Mouse (Mus musculus) midbrain, postnatal 0 days (tissue): Measurements from ENCODE around the gene Msrb2. TPM values are rescaled to one million over a fixed set of nuclear protein-coding genes. Genes with fewer than 3 reads are reported as not detected.

ENCODE experiments used
- ATAC-seq: fragments of 200-750 bp; cut with Nextera tagmentation; 2 replicates; pipeline ENCODE4 v1.8.0; 2017; ENCODE audit warnings: moderate number of reproducible peaks, mild to moderate bottlenecking, moderate TSS enrichment, moderate library complexity; ENCODE audit not compliant: low FRiP score
- DNase-seq: peaks from one replicate; pipeline ENCODE4 v3.0.0-alpha.2; 2015; ENCODE audit warnings: low spot score
- H3K27ac ChIP-seq: fragments of 300-500 bp; sonication (generic); 2 replicates; pipeline ENCODE4 v1.5.1; 2014; ENCODE audit warnings: low read depth, mild to moderate bottlenecking, low read length, mixed read lengths
- H3K27me3 ChIP-seq: fragments of 300-500 bp; sonication (generic); 2 replicates; pipeline ENCODE4 v1.6.1; 2014; ENCODE audit warnings: low read length, control low read depth, mixed read lengths; ENCODE audit not compliant: insufficient read depth
- H3K36me3 ChIP-seq: fragments of 300-500 bp; sonication (generic); 2 replicates; pipeline ENCODE4 v1.6.1; 2014; ENCODE audit warnings: low read length, control low read depth, mixed read lengths; ENCODE audit not compliant: insufficient read depth
- H3K4me1 ChIP-seq: fragments of 300-500 bp; sonication (generic); 2 replicates; pipeline ENCODE4 v1.6.1; 2014; ENCODE audit warnings: mild to moderate bottlenecking, control low read depth, antibody characterized with exemption, low read length, mixed read lengths; ENCODE audit not compliant: insufficient read depth
- H3K4me2 ChIP-seq: fragments of 300-500 bp; sonication (generic); 2 replicates; pipeline ENCODE4 v1.6.1; 2014; ENCODE audit warnings: low read depth, mild to moderate bottlenecking, low read length, mixed read lengths; ENCODE audit not compliant: poor library complexity, severe bottlenecking
- H3K4me3 ChIP-seq: fragments of 300-500 bp; sonication (generic); 2 replicates; pipeline ENCODE4 v1.5.1; 2014; ENCODE audit warnings: low read depth, mild to moderate bottlenecking, low read length, moderate library complexity
- H3K9ac ChIP-seq: fragments of 300-500 bp; sonication (generic); replicated peaks from 2 replicates; pipeline ENCODE4 v1.6.1; 2014; ENCODE audit warnings: mild to moderate bottlenecking, low read length, moderate library complexity, mixed read lengths; ENCODE audit not compliant: poor library complexity, severe bottlenecking
- H3K9me3 ChIP-seq: fragments of 300-500 bp; sonication (generic); 2 replicates; pipeline ENCODE4 v1.6.1; 2016; ENCODE audit warnings: low read length, control low read depth
- CTCF ChIP-seq: IDR thresholded peaks from 2 replicates; pipeline ENCODE4 v1.5.1; 2016; ENCODE audit warnings: antibody characterized with exemption, mild to moderate bottlenecking
- WGBS: fragments of 180-500 bp; shearing (Covaris S2); extraction: QIAGEN DNeasy Blood & Tissue Kit; methylation state at CpG from one replicate; pipeline ENCODE4 v1.1.7; 2014; 5-methylcytosine and 5-hydroxymethylcytosine counted together
- polyA plus RNA-seq: library from polyadenylated mRNA; unstranded; fragments of >200 nt; fragmentation: Nextera tagmentation; extraction: Ambion mirVana; gene quantifications from 2 replicates; pipeline ENCODE4 v1.2.1, GENCODE M21; 2015
- total RNA-seq: library from RNA; depleted of rRNA; stranded (reverse); fragments of >200 nt; gene quantifications from 2 replicates; pipeline ENCODE4 v1.2.3, GENCODE M21; 2014

The Msrb2 gene
- total and polyA plus RNA-seq, 2 experiments from 2014 or later, result 8.3 to 8.9 TPM

GRCm38 (mm10) chr2:19382206-19382605 lies 11.0 kb downstream of the Msrb2 start:
- H3K4me3 ChIP-seq, result no peak overlapping the region
- no peak overlapping the region for H3K27ac ChIP-seq
- H3K4me1 ChIP-seq, result no peaks in the 10 kb centered on the region
- H3K27me3 ChIP-seq, result no peaks in the 10 kb centered on the region
- H3K9me3 ChIP-seq, result no peaks in the 10 kb centered on the region
- no peak overlapping the region for H3K9ac ChIP-seq
- no peak for TF ChIP-seq CTCF
- no peak overlapping the region for H3K4me2 ChIP-seq
- ATAC-seq, result 0 out of 2 replicates have a peak, but pooled peaks have one; percentile 8
- DNase-seq, result no peak
- WGBS, result 90% methylated on average over 1 of the region's 1 CpGs
- no peaks in the 10 kb centered on the region for H3K36me3 ChIP-seq

GRCm38 (mm10) chr2:19383006-19383405 lies 11.8 kb downstream of the Msrb2 start:
- no peak overlapping the region for H3K9ac ChIP-seq
- 74% methylated on average over 4 of the region's 4 CpGs for WGBS
- H3K4me3 ChIP-seq, result no peak overlapping the region
- H3K4me1 ChIP-seq, result no peaks in the 10 kb centered on the region
- H3K36me3 ChIP-seq, result no peaks in the 10 kb centered on the region
- no peak for TF ChIP-seq CTCF
- no peak overlapping the region for H3K27ac ChIP-seq
- DNase-seq, result no peak
- no peaks in the 10 kb centered on the region for H3K9me3 ChIP-seq
- no peaks in the 10 kb centered on the region for H3K27me3 ChIP-seq
- no peak for ATAC-seq
- H3K4me2 ChIP-seq, result no peak overlapping the region

- Histone ChIP-seq H3K4me3 (no peak overlapping the region), H3K4me2 (no peak overlapping the region), H3K27me3 (no peaks in the 10 kb centered on the region), H3K9me3 (no peaks in the 10 kb centered on the region), H3K4me1 (no peaks in the 10 kb centered on the region), H3K27ac (no peak overlapping the region), H3K9ac (no peak overlapping the region), H3K36me3 (no peaks in the 10 kb centered on the region)
- TF ChIP-seq CTCF, result no peak
- 95% methylated on average over 5 of the region's 5 CpGs for WGBS
- DNase-seq (no peak), ATAC-seq (no peak)
These were observed 14.5 kb downstream of the Msrb2 start for GRCm38 (mm10) chr2:19385772-19386171.

GRCm38 (mm10) chr2:19388329-19389103 lies 17.3 kb downstream of the Msrb2 start:
- no peak for TF ChIP-seq CTCF
- Histone ChIP-seq H3K9me3 (no peaks in the 10 kb centered on the region), H3K4me1 (no peaks in the 10 kb centered on the region), H3K27ac (no peak overlapping the region), H3K36me3 (no peaks in the 10 kb centered on the region), H3K27me3 (no peaks in the 10 kb centered on the region), H3K4me2 (no peak overlapping the region), H3K4me3 (no peak overlapping the region), H3K9ac (no peak overlapping the region)
- ATAC-seq, result no peak
- no peak for DNase-seq
- WGBS, result 86% methylated on average over 12 of the region's 12 CpGs

GRCm38 (mm10) chr2:19390411-19391143 lies 19.3 kb downstream of the Msrb2 start:
- no peak for DNase-seq
- WGBS, result 37% methylated on average over 7 of the region's 7 CpGs

GRCm38 (mm10) chr2:19391649-19392048 lies 20.4 kb downstream of the Msrb2 start:
- Histone ChIP-seq H3K9me3 (no peaks in the 10 kb centered on the region), H3K27ac (no peak overlapping the region), H3K36me3 (no peaks in the 10 kb centered on the region), H3K9ac (no peak overlapping the region), H3K27me3 (no peaks in the 10 kb centered on the region), H3K4me2 (no peak overlapping the region), H3K4me1 (no peaks in the 10 kb centered on the region), H3K4me3 (no peak overlapping the region)
- TF ChIP-seq CTCF, result no peak
- ATAC-seq, result no peak
- WGBS, result 94% methylated on average over 3 of the region's 3 CpGs
- no peak for DNase-seq

More at GRCm38 (mm10) chr2:19390411-19391143, 19.3 kb downstream of the Msrb2 start:
- Histone ChIP-seq H3K27me3 (no peaks in the 10 kb centered on the region), H3K27ac (no peak overlapping the region), H3K36me3 (no peaks in the 10 kb centered on the region), H3K4me2 (no peak overlapping the region), H3K4me3 (no peak overlapping the region), H3K9me3 (no peaks in the 10 kb centered on the region), H3K4me1 (no peaks in the 10 kb centered on the region), H3K9ac (no peak overlapping the region)
- ATAC-seq, result no peak
- no peak for TF ChIP-seq CTCF
